Mouse (Mus musculus) cerebellum, adult 2 months (tissue): Measurements from ENCODE around the gene Col24a1. TPM values are rescaled to one million over a fixed set of nuclear protein-coding genes. Genes with fewer than 3 reads are reported as not detected.

ENCODE experiments used
- DNase-seq, 2 experiments: peaks; one replicate each; pipeline ENCODE4 v3.0.0; 2021
- H3K27ac ChIP-seq: fragments of 200-500 bp; 2 replicates; pipeline ENCODE4 v1.5.1; 2012; ENCODE audit warnings: low read length, control low read depth, inconsistent platforms; ENCODE audit not compliant: insufficient read depth
- H3K27me3 ChIP-seq: fragments of 200-500 bp; 2 replicates; pipeline ENCODE4 v1.6.1; 2012; ENCODE audit warnings: inconsistent platforms, mild to moderate bottlenecking, low read length, moderate library complexity; ENCODE audit not compliant: control insufficient read depth, insufficient read depth
- H3K4me1 ChIP-seq: fragments of 200-500 bp; 2 replicates; pipeline ENCODE4 v1.6.1; 2011; ENCODE audit warnings: low read length; ENCODE audit not compliant: control insufficient read depth, insufficient read depth
- H3K4me3 ChIP-seq: fragments of 200-500 bp; replicated peaks from 2 replicates; pipeline ENCODE3; 2011; ENCODE audit warnings: mild to moderate bottlenecking, low read depth, low read length, control low read depth; ENCODE audit not compliant: insufficient read depth
- CTCF ChIP-seq: fragments of 200-500 bp; IDR thresholded peaks from 2 replicates; pipeline ENCODE4 v1.5.1; 2011; ENCODE audit warnings: low read depth, mild to moderate bottlenecking, control low read depth, low read length, moderate library complexity, borderline replicate concordance; ENCODE audit not compliant: insufficient read depth
- POLR2A ChIP-seq: fragments of 200-500 bp; IDR thresholded peaks from 2 replicates; pipeline ENCODE4 v1.6.1; 2011; ENCODE audit warnings: low read length, control low read depth, borderline replicate concordance; ENCODE audit not compliant: insufficient read depth
- WGBS: fragments of 180-500 bp; shearing (Covaris S2); methylation state at CpG from one replicate; pipeline ENCODE4 v1.1.7; 2018; 5-methylcytosine and 5-hydroxymethylcytosine counted together
- polyA plus RNA-seq: library from polyadenylated mRNA; depleted of rRNA; stranded (reverse); fragments of >200 nt; gene quantifications from 2 replicates; pipeline ENCODE4 v1.2.3, GENCODE M21; 2012

The Col24a1 gene
- polyA plus RNA-seq, 1 experiment, result 3.0 TPM

DNA sequence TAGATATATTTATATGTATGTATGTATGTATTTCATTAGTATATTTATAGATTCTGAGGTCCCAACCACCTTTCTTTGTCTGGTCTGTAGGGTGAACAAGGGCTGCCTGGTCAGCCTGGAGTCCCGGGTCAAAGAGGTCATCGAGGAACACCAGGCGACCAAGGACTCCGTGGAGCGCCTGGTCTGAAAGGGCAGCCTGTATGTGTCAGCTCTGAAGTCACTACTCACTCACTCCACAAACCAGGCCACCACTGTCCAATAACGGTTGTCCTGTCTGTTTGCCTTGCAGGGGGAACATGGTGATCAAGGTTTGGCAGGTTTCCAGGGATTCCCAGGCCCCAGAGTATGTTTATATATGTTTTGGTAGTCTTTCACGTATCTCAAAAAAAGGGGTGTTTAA lies 216.3 kb downstream of the Col24a1 start:
- no peak for TF ChIP-seq CTCF
- TF ChIP-seq POLR2A, result no peak
- H3K27ac ChIP-seq, result no peak overlapping the region
- H3K27me3 ChIP-seq, result no peaks in the 10 kb centered on the region
- no peak overlapping the region for H3K4me3 ChIP-seq
- no peak for DNase-seq
- H3K4me1 ChIP-seq, result no peaks in the 10 kb centered on the region
- WGBS, result 68% methylated on average over 7 of the region's 7 CpGs

DNA sequence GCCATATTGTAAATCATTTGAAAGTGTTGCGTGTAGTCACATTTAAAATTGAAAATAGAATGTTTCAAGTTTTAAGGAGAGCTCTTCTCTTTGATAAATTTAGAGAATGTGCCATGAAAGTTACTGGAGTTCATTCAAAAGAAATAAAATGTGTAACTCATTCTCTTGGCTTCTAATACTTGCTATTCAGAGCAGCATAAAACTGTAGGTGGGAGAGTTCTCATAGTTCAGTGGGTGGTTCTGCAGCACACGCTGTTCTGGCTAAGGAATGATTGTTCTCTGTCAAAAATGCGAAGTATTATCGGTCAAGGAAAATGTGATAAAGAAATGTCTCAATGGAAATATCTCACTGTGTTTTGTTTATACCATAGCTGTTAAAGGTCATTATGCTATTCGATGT lies 221.9 kb downstream of the Col24a1 start:
- TF ChIP-seq CTCF, result no peak
- TF ChIP-seq POLR2A, result no peak
- DNase-seq, result no peak
- no peaks in the 10 kb centered on the region for H3K27me3 ChIP-seq
- 86% methylated on average over 5 of the region's 5 CpGs for WGBS
- H3K27ac ChIP-seq, result no peak overlapping the region
- no peak overlapping the region for H3K4me3 ChIP-seq
- H3K4me1 ChIP-seq, result no peaks in the 10 kb centered on the region

DNA sequence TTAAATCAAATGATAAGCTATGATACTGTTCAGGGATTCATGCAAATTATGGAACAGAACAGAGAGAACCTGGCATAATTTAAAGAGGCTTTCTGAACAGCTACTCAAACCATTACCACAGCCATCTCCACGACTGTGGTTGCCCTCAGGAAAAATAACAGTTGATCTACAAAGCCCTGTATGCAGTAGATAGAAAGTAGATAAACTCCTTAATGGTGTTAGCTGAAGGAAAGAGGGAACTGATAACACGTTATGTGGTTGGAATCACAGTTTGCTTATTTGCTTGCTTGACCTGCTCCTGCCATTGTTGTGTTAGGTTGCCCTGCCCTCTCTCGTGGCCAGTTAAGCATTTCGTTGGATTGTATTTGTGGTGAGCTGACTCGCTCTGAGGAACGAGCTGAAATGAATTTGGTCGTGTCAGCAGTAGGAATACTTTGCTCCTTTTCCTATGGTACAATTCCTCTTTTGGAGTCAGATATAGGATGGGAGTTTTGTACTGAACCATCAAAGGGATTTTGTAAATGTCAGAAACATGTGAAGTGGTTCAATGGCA lies 229.3 kb downstream of the Col24a1 start:
- WGBS, result 67% methylated on average over 7 of the region's 7 CpGs
- no peak for TF ChIP-seq POLR2A
- TF ChIP-seq CTCF, result no peak

DNA sequence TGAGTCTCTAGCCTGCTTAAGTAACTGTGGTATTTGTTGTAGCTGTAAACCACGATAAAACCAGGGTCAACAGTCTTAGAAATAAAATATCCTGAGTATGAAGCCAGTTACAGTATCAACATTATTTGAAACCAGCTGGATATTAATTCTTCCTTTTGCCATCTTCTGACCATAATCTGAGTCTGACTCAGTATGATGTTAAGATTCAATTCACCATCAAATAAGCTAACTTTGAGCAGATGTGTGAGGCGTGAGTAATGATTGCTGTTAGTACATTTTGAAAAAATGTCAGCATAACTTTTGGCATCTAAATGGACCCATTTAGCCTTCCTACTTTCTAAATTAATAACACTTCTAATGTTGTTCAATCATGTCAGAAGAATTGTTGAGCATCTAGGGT lies 230.0 kb downstream of the Col24a1 start:
- no peak for TF ChIP-seq CTCF
- no peak for TF ChIP-seq POLR2A
- Histone ChIP-seq H3K4me1 (no peaks in the 10 kb centered on the region), H3K27ac (no peak overlapping the region), H3K27me3 (no peaks in the 10 kb centered on the region), H3K4me3 (no peak overlapping the region)
- no peak for DNase-seq
- 60% methylated on average over 2 of the region's 2 CpGs for WGBS

More for the DNA sequence above, 229.3 kb downstream of the Col24a1 start:
- H3K4me3 ChIP-seq, result no peak overlapping the region
- DNase-seq, result no peak
- H3K27me3 ChIP-seq, result no peaks in the 10 kb centered on the region
- H3K4me1 ChIP-seq, result no peaks in the 10 kb centered on the region
- H3K27ac ChIP-seq, result no peak overlapping the region

DNA sequence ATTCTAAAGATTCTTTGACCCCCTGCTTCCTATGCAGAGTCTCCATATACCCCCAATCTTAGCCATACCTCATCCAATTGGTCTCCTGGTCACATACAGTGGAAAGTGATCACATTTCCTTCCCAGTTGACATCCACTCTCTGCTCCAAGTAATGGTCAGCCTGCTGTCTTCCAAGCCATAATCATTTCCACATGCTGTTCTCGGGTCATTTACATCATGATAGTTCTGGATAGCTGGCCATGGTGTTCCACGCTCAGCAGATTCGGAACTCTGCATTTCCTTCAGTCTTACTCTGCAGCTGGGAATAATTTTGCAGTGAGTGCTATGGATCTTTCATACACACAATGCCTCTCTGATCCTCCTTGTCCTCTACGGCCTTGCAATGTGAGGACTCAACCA lies 233.0 kb downstream of the Col24a1 start:
- no peaks in the 10 kb centered on the region for H3K4me1 ChIP-seq
- TF ChIP-seq POLR2A, result no peak

DNA sequence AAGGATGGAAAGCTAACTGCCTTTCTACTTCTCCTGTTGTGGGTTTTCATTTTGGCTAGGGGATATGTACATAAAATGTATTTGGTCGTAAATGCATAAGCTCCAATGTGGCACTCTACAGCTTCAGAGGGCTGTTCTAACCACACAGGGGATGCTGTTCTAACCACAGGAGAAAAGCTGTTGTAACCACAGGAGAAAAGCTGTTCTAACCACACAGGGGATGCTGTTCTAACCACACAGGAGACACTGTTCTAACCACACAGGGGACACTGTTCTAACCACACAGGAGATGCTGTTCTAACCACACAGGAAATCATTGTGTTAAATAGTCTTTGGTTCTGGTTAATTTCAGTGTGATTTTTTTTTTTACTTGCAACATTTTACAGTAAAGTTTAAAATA lies 245.6 kb downstream of the Col24a1 start:
- no peak overlapping the region for H3K4me3 ChIP-seq
- no peaks in the 10 kb centered on the region for H3K4me1 ChIP-seq
- no peak for TF ChIP-seq CTCF
- TF ChIP-seq POLR2A, result no peak
- DNase-seq, result no peak
- H3K27ac ChIP-seq, result no peak overlapping the region
- 94% methylated on average over 1 of the region's 1 CpGs for WGBS
- no peaks in the 10 kb centered on the region for H3K27me3 ChIP-seq

More for the DNA sequence above, 233.0 kb downstream of the Col24a1 start:
- no peak for DNase-seq
- no peak overlapping the region for H3K4me3 ChIP-seq
- H3K27ac ChIP-seq, result no peak overlapping the region
- 85% methylated on average over 4 of the region's 4 CpGs for WGBS
- H3K27me3 ChIP-seq, result no peaks in the 10 kb centered on the region

DNA sequence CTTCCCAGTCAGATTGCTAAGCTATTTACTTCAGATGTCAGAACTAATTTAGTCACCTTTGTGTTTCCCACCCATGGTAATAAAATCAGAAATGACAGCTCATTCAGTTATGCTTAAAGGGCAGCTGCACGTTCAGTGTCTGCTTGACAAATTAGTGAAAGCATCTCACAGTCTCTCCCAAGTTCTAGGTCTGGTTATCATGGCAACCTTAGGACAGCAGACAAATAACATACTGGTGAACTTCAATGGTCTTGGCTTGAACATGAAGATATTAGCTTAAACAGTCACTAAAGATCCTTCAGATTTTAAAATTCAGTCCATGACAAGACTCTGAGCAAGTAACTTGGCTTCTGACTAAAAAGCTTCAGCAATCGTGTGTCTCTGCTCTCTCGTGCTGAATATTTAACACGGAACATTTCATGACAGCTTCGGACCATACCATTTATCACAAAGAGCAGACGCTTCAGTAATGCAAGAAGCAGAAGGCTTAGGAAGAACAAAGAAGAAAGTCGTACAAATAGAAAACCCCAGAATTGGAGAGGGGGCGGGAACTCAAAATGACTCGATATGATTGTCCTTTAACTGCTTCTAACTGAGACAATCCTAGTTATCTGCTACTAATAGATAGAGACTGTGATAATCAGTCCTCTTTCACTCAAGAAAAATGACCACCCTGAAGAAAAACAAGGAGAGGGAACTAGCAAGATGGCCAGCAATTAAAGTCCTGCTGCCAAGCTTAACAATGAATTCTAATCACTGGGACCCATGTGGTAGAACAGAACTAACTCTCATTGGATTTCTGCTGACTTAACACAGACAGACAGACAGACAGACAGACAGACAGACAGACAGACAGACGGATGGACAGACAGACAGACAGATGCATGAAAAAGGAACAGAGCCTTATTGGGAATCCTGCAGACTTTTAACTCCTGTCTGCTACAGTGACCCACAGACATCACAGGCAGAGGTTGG lies 256.5 kb downstream of the Col24a1 start:
- WGBS, result 64% methylated on average over 10 of the region's 10 CpGs
- Histone ChIP-seq H3K4me3 (no peak overlapping the region), H3K27me3 (no peaks in the 10 kb centered on the region), H3K27ac (no peak overlapping the region), H3K4me1 (no peaks in the 10 kb centered on the region)
- TF ChIP-seq CTCF (no peak), POLR2A (no peak)
- no peak for DNase-seq

DNA sequence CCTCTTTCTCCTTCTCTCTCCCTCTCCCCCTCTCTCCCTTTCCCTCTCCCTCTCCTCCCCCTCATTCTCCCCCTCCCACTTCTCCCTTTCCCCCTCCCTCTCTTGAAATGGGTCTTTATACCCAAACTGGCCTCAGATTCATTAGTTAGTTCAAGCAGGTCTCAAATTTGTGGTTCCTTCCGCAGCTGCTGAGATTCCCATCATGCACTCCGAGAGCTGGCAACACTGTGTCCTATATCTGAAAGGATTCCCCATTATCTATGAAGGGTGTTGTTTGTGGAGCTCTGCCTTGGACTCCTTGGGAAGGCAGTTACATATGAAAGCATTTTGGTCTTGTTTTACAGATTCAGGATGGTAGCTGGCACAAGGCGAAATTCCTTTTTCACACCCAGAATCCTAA lies 257.9 kb downstream of the Col24a1 start:
- H3K4me1 ChIP-seq, result no peaks in the 10 kb centered on the region
- 61% methylated on average over 3 of the region's 3 CpGs for WGBS
- no peak overlapping the region for H3K4me3 ChIP-seq
- no peak for DNase-seq
- H3K27me3 ChIP-seq, result no peaks in the 10 kb centered on the region
- TF ChIP-seq CTCF (no peak), POLR2A (no peak)
- no peak overlapping the region for H3K27ac ChIP-seq
